ENCODE assay signal across 17 mouse cellular contexts in genomic region chr3:96403016-96403415, GRCm38 (mm10). TPM values are rescaled to one million over a fixed set of nuclear protein-coding genes. Genes with fewer than 3 reads are reported as not detected.
DNase-seq lines count a peak whose midpoint lies in the region; ATAC-seq and TF ChIP-seq lines count a peak whose summit lies in the region.
"Had no signal": no experiment of that assay in that cellular context is flagged by ENCODE, and none has a peak within 500 bp of the region (broad histone marks: within the 10 kb centered on the region; RNA-seq: fewer than 3 reads in every experiment).

No protein-coding gene starts in this region.

- no peak for TF ChIP-seq EP300 in lung, postnatal 0 days (IDR thresholded peaks at IDR 0.05)

- no peak overlapping the region for H3K4me3 ChIP-seq in lung, postnatal 0 days (ENCODE audit: low read depth, low read length)
- H3K4me3 ChIP-seq in lung, adult 2 months (replicated peaks; ENCODE audit: extremely low read depth, low read depth, low read length), result no peak overlapping the region
- H3K4me3 ChIP-seq: forebrain, embryonic 15.5 days; heart, adult 2 months; hindbrain, embryonic 10.5 days; neural tube, embryonic 12.5 days; stomach, embryonic 15.5 days had no signal

- DNase-seq in embryo, embryonic 10 days (ENCODE audit: low spot score), result peak; percentile 62
- no peak for DNase-seq in embryo, embryonic 9.5 days (ENCODE audit: extremely low spot score)
- peak; percentile 45 for DNase-seq in lung, postnatal 0 days (ENCODE audit: low spot score)
- no peak for DNase-seq in lung, adult 2 months
- DNase-seq in ZHBTc4 (ENCODE audit: low read depth, low spot score), result peak; percentile 84
- DNase-seq in T-cell, adult 2 months (ENCODE audit: low spot score), result no peak
- no peak for DNase-seq in adrenal gland, adult (ENCODE audit: inconsistent age in 2 of 2, low spot score in 1 of 2)
- DNase-seq: heart, adult 2 months; right cerebral cortex, postnatal 14 days had no signal

- H3K27me3 ChIP-seq in lung, postnatal 0 days (replicated peaks; ENCODE audit: insufficient read depth, low read length), result peaks cover 67% of the 10 kb centered on the region

- no peaks in the 10 kb centered on the region for H3K36me3 ChIP-seq in lung, postnatal 0 days (ENCODE audit: insufficient read depth, low read length)
- H3K36me3 ChIP-seq: forebrain, embryonic 15.5 days; hindbrain, embryonic 10.5 days; neural tube, embryonic 12.5 days; stomach, embryonic 15.5 days had no signal

- 13% methylated on average over 1 of the region's 1 CpGs for WGBS in lung, postnatal 0 days
- WGBS in lung, adult 2 months, result 13% methylated on average over 1 of the region's 1 CpGs

- no peaks in the 10 kb centered on the region for H3K4me1 ChIP-seq in lung, postnatal 0 days (ENCODE audit: insufficient read depth, low read depth, low read length)
- 0 out of 2 replicates have a peak, but pooled peaks cover 4% of the 10 kb centered on the region for H3K4me1 ChIP-seq in lung, adult 2 months (ENCODE audit: control insufficient read depth, insufficient read depth, low read length)

- no peak overlapping the region for H3K9ac ChIP-seq in lung, postnatal 0 days (replicated peaks; ENCODE audit: low read depth)
- H3K9ac ChIP-seq: forebrain, embryonic 15.5 days; neural tube, embryonic 12.5 days; stomach, embryonic 15.5 days had no signal

- H3K4me2 ChIP-seq in lung, postnatal 0 days (replicated peaks; ENCODE audit: low read depth, low read length), result no peak overlapping the region
- H3K4me2 ChIP-seq: forebrain, embryonic 15.5 days; neural tube, embryonic 12.5 days; stomach, embryonic 15.5 days had no signal

- H3K27ac ChIP-seq in lung, postnatal 0 days (ENCODE audit: low read length), result no peak overlapping the region
- H3K27ac ChIP-seq: forebrain, embryonic 15.5 days; heart, adult 2 months; hindbrain, embryonic 10.5 days; neural tube, embryonic 12.5 days; stomach, embryonic 15.5 days had no signal

- peak; percentile 57 for TF ChIP-seq CTCF in lung, postnatal 0 days (IDR thresholded peaks at IDR 0.05)
- no peak for TF ChIP-seq CTCF in lung, adult 2 months (IDR thresholded peaks at IDR 0.05; ENCODE audit: insufficient read depth, low read length)

- ATAC-seq in lung, postnatal 0 days, result no peak
- peak; percentile 51; the same call in 1 of the 2 replicates for ATAC-seq in megakaryocyte-erythroid progenitor cell, adult 5-6 weeks (replicated peaks; ENCODE audit: low FRiP score, low TSS enrichment, poor library complexity, severe bottlenecking)
- ATAC-seq: forebrain, embryonic 15.5 days had no signal

- TF ChIP-seq POLR2A in lung, adult 2 months (IDR thresholded peaks at IDR 0.05; ENCODE audit: borderline replicate concordance, extremely low read depth, low read depth, low read length), result no peak

- no peaks in the 10 kb centered on the region for H3K9me3 ChIP-seq in lung, postnatal 0 days (ENCODE audit: low read length)
- H3K9me3 ChIP-seq: forebrain, embryonic 15.5 days; neural tube, embryonic 12.5 days; stomach, embryonic 15.5 days had no signal

RNA-seq across cellular contexts. Expression of gene BC107364, which starts 49.1 kb away (rescaled TPM):
- polyA plus RNA-seq in lung, postnatal 0 days (2015; fragmentation: Nextera tagmentation; extraction: Ambion mirVana), result 0.12 and 0.19 TPM in 2 replicates
- polyA plus RNA-seq in lung, adult 2 months (2012; rRNA removed), result not detected in 2 replicates
- not detected in 2 replicates for total RNA-seq in megakaryocyte-erythroid progenitor cell, adult 5-6 weeks (2014; fragmentation: Nextera tagmentation)
- total RNA-seq in megakaryocyte-erythroid progenitor cell, adult 5-6 weeks (2017), result not detected in 2 replicates
- total RNA-seq: heart, adult 2 months; megakaryocyte, adult 5-6 weeks had no signal
- polyA plus RNA-seq: forebrain, embryonic 15.5 days; heart, adult 2 months; hindbrain, embryonic 10.5 days; large intestine, adult 2 months; limb, embryonic 11.5 days; neural tube, embryonic 12.5 days had no signal

Comparison
In these comparisons a context has a peak if more than half of its experiments do, and no peak if none do; other contexts are left out.
1. DNase-seq: peak in embryo, embryonic 10 days (single experiment), lung, postnatal 0 days (single experiment) and ZHBTc4 (single experiment); none in embryo, embryonic 9.5 days (single experiment), lung, adult 2 months (single experiment), T-cell, adult 2 months (single experiment) and adrenal gland, adult (0 of 2).